Mouse (Mus musculus): ENCODE data around the gene Gm21992.

DNA sequence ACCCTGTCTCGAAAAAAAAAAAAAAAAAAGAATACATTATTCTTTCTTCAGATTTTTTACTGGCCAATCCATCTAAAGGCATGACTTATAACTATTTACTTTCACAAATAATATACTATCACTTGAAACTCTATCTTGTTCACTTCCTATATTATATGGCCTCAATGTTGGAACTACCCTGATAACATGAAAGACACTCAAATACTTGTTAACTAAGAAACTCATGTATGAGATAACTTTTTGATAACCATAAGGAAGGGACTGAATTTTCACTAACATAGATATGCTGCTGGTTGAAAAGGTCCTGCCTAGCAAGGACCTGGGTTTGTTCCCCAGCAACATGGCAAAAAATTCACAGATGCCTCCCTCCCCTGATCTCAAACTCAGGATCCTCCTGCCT, 15.5 kb downstream of the Gm21992 start:
- TF ChIP-seq EP300 (IDR thresholded peaks at IDR 0.05; ENCODE audit: low read depth) (no peak), CTCF (IDR thresholded peaks at IDR 0.05; ENCODE audit: low read depth) (no peak)
